Mouse (Mus musculus) hindbrain, embryonic 14.5 days (tissue): ENCODE measurements around the gene Eif2b3. TPM values are rescaled to one million over a fixed set of nuclear protein-coding genes. Genes with fewer than 3 reads are reported as not detected.

Source experiments
- ATAC-seq: fragments of 200-750 bp; cut with Nextera tagmentation; 2 replicates; pipeline ENCODE4 v1.8.0; 2017; ENCODE audit warnings: moderate number of reproducible peaks, mild to moderate bottlenecking, moderate TSS enrichment, moderate library complexity; ENCODE audit not compliant: low FRiP score
- DNase-seq: peaks from one replicate; pipeline ENCODE4 v3.0.0-alpha.2; 2015; ENCODE audit warnings: low spot score
- H3K27ac ChIP-seq: fragments of 300-500 bp; sonication (generic); 2 replicates; pipeline ENCODE4 v1.5.1; 2014; ENCODE audit warnings: mild to moderate bottlenecking, moderate library complexity
- H3K27me3 ChIP-seq: fragments of 300-500 bp; sonication (generic); 2 replicates; pipeline ENCODE4 v1.6.1; 2014; ENCODE audit warnings: mild to moderate bottlenecking, low read length, mixed read lengths; ENCODE audit not compliant: control insufficient read depth, insufficient read depth
- H3K36me3 ChIP-seq: fragments of 300-500 bp; sonication (generic); replicated peaks from 2 replicates; pipeline ENCODE4 v1.6.1; 2014; ENCODE audit not compliant: control insufficient read depth, insufficient read depth
- H3K4me1 ChIP-seq: fragments of 300-500 bp; sonication (generic); replicated peaks from 2 replicates; pipeline ENCODE4 v1.6.1; 2014; ENCODE audit warnings: antibody characterized with exemption, low read length, mixed read lengths; ENCODE audit not compliant: control insufficient read depth, insufficient read depth
- H3K4me2 ChIP-seq: fragments of 300-500 bp; sonication (generic); replicated peaks from 2 replicates; pipeline ENCODE4 v1.6.1; 2014; ENCODE audit warnings: mild to moderate bottlenecking, moderate library complexity
- H3K4me3 ChIP-seq: fragments of 300-500 bp; sonication (generic); replicated peaks from 2 replicates; pipeline ENCODE4 v1.5.1; 2014; ENCODE audit warnings: mild to moderate bottlenecking, low read length
- H3K9ac ChIP-seq: fragments of 300-500 bp; sonication (generic); 2 replicates; pipeline ENCODE4 v1.6.1; 2014
- H3K9me3 ChIP-seq: fragments of 300-500 bp; sonication (generic); 2 replicates; pipeline ENCODE4 v1.6.1; 2016; ENCODE audit warnings: low read length; ENCODE audit not compliant: control insufficient read depth
- WGBS: fragments of 180-500 bp; shearing (Covaris S2); extraction: QIAGEN DNeasy Blood & Tissue Kit; methylation state at CpG from one replicate; pipeline ENCODE4 v1.1.7; 2014; 5-methylcytosine and 5-hydroxymethylcytosine counted together
- polyA plus RNA-seq: library from polyadenylated mRNA; unstranded; fragments of >200 nt; fragmentation: Nextera tagmentation; extraction: Ambion mirVana; gene quantifications from 2 replicates; pipeline ENCODE4 v1.2.1, GENCODE M21; 2014

Gene Eif2b3
- polyA plus RNA-seq, 1 experiment from 2014 or later = 48.6 TPM

DNA sequence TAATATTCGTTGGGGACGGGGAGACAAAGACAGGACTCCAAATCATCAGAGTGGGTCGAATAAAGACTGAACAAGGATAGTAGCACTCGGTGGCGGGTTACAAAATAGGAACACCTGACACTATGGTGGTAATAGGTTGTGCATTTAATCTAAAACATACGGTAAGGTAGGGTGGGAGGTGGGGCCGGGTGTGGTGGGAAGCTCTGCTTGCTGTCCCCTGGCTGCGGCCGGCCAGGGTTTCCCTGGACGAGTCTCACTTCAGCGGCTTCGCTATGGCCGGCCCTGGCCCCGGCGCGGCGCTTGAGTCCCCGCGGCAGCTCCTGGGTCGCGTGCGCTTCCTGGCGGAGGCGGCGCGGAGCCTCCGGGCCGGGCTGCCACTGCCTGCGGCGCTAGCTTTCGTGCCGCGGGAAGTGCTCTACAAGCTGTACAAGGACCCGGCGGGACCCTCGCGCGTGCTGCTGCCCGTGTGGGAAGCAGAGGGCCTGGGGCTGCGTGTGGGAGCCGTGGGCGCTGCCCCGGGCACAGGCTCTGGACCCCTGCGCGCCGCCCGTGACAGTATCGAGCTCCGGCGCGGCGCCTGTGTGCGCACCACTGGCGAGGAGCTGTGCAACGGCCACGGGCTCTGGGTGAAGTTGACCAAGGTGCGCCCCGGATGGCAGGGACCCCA is 23.9 kb upstream of the Eif2b3 start, which contains the start of gene Hectd3:
TSS of gene Hectd3 (plus strand) at position 187 of the 667 bp plus-strand sequence.
- no peaks in the 10 kb centered on the region for H3K27me3 ChIP-seq
- peak within 1 kb of the TSS; percentile 96 for H3K4me3 ChIP-seq
- WGBS = under 1% methylated on average over 54 of the region's 58 CpGs
- H3K9ac ChIP-seq = peak within 1 kb of the TSS; percentile 87
- peak within 1 kb of the TSS; percentile 91 for H3K4me2 ChIP-seq
- peak within 1 kb of the TSS; percentile 88 for H3K27ac ChIP-seq
- peaks cover 28% of the 10 kb centered on the region for H3K36me3 ChIP-seq
- H3K4me1 ChIP-seq = peaks cover 17% of the 10 kb centered on the region
- no peaks in the 10 kb centered on the region for H3K9me3 ChIP-seq
- DNase-seq (peak; percentile 77), ATAC-seq (peak; percentile 63)

DNA sequence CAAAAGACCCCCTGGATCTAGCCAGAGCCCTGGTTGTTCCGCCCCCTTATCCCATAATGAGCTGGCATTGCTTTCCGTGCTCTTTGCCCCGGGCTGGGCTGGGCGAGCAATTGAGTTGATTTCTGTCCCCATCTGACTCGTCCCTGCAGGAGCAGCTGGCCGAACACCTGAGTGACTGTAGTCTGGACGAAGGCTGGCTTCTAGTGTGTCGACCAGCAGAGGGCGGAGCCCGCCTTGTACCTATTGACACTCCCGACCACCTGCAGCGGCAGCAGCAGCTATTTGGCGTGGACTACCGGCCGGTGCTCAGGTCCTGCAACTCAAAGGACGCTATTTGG is 23.4 kb upstream of the Eif2b3 start:
- Histone ChIP-seq H3K9ac (peak overlapping the region; percentile 87), H3K4me2 (peak overlapping the region; percentile 91), H3K36me3 (peaks cover 28% of the 10 kb centered on the region), H3K9me3 (no peaks in the 10 kb centered on the region), H3K27me3 (no peaks in the 10 kb centered on the region), H3K4me1 (peaks cover 17% of the 10 kb centered on the region), H3K27ac (peak overlapping the region; percentile 88), H3K4me3 (peak overlapping the region; percentile 96)
- peak; percentile 46 for DNase-seq
- under 1% methylated on average over 16 of the region's 16 CpGs for WGBS
- ATAC-seq = 0 out of 2 replicates have a peak, but pooled peaks have one; percentile 18

DNA sequence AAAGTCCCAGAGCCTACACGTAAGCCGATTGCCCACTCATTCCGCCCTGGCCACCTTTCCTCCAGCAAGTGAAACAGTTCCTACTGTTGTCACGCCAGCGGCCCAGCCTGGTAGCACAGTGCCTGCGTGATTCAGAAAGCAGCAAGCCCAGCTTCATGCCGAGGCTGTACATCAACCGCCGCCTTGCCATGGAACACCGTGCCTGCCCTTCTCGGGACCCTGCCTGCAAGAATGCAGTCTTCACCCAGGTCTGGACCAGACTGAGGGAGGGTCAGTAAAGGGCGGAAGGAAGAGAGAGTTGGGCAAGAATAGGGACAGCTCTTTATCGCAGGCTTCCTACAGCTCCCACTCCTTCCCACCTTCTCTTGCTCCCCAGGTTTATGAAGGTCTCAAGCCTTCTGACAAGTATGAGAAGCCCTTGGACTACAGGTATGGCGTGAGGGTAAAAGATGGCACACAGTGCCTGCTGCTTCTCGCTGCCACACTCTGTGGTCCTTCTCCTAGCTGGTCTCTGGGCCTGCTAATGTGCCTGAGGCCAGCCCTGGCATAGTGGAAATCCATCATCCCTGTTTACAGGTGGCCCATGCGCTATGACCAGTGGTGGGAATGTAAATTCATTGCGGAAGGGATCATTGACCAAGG is 19.6 kb upstream of the Eif2b3 start:
- H3K9ac ChIP-seq = no peak overlapping the region
- no peak overlapping the region for H3K4me2 ChIP-seq
- 91% methylated on average over 17 of the region's 17 CpGs for WGBS
- DNase-seq = no peak
- H3K4me1 ChIP-seq = peaks cover 8% of the 10 kb centered on the region
- ATAC-seq = no peak
- no peak overlapping the region for H3K27ac ChIP-seq
- H3K27me3 ChIP-seq = no peaks in the 10 kb centered on the region
- H3K36me3 ChIP-seq = peaks cover 62% of the 10 kb centered on the region
- no peaks in the 10 kb centered on the region for H3K9me3 ChIP-seq
- no peak overlapping the region for H3K4me3 ChIP-seq

DNA sequence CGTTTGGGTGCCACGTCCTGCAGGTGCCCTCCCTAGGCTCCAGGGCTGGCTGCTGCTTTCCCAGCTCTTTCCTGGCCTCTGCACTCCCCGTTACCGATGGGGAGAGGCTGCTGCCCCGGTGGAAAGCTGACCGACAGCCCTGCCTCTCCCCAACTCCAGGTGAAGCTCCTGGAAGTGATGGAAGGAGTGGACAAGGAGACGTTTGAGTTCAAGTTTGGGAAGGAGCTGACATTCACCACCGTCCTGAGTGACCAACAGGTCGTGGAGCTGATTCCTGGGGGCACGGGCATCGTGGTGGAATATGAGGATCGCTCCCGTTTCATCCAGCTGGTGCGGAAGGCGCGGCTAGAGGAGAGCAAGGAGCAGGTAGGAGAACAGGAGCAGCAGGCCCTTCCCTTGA is 17.2 kb upstream of the Eif2b3 start:
- H3K36me3 ChIP-seq = peaks cover 62% of the 10 kb centered on the region
- no peak for DNase-seq
- WGBS = 93% methylated on average over 16 of the region's 16 CpGs

DNA sequence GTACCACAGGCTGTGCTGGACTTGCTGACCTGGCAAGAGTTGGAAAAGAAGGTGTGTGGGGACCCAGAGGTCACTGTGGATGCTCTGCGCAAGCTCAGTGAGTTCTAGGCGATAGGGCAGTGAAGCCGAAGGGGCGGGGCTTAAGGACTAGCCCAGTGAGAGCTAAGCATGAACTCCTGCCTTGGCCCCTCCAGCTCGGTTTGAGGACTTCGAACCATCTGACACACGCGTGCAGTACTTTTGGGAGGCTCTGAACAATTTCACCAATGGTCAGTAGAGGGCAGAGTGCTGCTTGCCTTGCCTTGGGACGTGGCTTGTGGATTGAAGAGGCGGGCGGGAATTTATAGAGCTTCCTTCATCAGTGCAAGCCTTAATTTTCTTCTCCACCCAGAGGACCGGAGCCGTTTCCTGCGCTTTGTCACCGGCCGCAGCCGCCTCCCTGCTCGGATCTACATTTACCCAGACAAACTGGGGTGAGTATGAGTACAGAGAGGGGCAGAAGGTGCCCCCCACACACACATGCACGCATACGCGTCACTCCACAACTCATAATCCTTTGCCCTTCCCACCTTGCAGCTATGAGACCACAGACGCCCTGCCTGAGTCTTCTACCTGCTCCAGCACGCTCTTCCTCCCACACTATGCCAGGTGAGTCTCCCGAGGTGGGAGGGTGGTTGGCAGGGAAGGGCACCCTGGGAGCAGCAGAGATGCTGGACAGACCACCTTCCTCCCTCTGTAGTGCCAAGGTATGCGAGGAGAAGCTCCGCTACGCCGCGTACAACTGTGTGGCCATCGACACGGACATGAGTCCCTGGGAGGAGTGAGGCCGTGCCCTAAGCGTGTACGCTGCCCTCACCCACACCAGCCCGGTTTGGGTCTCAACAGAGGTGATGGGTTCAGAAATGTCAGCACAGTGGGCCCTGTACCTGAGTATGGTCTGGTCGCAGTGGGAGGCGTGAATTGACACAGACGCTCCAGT is 16.4 kb upstream of the Eif2b3 start:
- DNase-seq (peak; percentile 76), ATAC-seq (peak; percentile 62; the same call in 1 of the 2 replicates)
- Histone ChIP-seq H3K4me3 (no peak overlapping the region), H3K36me3 (peaks cover 61% of the 10 kb centered on the region), H3K4me1 (no peaks in the 10 kb centered on the region), H3K27me3 (no peaks in the 10 kb centered on the region), H3K9me3 (no peaks in the 10 kb centered on the region), H3K9ac (no peak overlapping the region), H3K4me2 (no peak overlapping the region), H3K27ac (no peak overlapping the region)
- 56% methylated on average over 38 of the region's 38 CpGs for WGBS

More for the DNA sequence above, 17.2 kb upstream of the Eif2b3 start:
- ATAC-seq = no peak
- no peak overlapping the region for H3K9ac ChIP-seq
- H3K9me3 ChIP-seq = no peaks in the 10 kb centered on the region
- no peak overlapping the region for H3K27ac ChIP-seq
- H3K27me3 ChIP-seq = no peaks in the 10 kb centered on the region
- H3K4me2 ChIP-seq = no peak overlapping the region
- no peaks in the 10 kb centered on the region for H3K4me1 ChIP-seq
- no peak overlapping the region for H3K4me3 ChIP-seq

DNA sequence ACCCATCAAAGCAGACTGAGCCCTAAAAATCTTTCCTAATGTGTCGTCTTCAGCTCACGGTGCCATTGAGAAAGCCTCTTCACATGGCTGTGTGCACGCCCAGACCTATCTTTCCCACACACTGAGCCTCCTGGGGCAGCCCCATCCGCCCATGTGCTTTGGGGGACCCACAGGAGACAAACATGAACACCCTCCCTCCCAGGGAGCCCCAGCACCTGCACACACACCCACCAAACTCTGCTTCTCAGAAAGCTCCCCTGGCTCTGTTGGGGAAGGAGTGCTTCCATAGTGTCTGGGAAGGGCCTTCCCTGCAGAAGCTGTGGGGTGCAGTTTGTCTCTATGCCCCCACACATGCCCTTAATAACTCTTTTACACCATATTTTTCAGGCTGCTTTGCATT is 14.6 kb upstream of the Eif2b3 start:
- no peak overlapping the region for H3K4me3 ChIP-seq
- H3K9me3 ChIP-seq = no peaks in the 10 kb centered on the region
- no peaks in the 10 kb centered on the region for H3K27me3 ChIP-seq
- DNase-seq = no peak
- no peak for ATAC-seq
- H3K36me3 ChIP-seq = peaks cover 46% of the 10 kb centered on the region
- no peaks in the 10 kb centered on the region for H3K4me1 ChIP-seq
- H3K9ac ChIP-seq = no peak overlapping the region
- H3K4me2 ChIP-seq = no peak overlapping the region
- no peak overlapping the region for H3K27ac ChIP-seq
- 84% methylated on average over 4 of the region's 4 CpGs for WGBS

DNA sequence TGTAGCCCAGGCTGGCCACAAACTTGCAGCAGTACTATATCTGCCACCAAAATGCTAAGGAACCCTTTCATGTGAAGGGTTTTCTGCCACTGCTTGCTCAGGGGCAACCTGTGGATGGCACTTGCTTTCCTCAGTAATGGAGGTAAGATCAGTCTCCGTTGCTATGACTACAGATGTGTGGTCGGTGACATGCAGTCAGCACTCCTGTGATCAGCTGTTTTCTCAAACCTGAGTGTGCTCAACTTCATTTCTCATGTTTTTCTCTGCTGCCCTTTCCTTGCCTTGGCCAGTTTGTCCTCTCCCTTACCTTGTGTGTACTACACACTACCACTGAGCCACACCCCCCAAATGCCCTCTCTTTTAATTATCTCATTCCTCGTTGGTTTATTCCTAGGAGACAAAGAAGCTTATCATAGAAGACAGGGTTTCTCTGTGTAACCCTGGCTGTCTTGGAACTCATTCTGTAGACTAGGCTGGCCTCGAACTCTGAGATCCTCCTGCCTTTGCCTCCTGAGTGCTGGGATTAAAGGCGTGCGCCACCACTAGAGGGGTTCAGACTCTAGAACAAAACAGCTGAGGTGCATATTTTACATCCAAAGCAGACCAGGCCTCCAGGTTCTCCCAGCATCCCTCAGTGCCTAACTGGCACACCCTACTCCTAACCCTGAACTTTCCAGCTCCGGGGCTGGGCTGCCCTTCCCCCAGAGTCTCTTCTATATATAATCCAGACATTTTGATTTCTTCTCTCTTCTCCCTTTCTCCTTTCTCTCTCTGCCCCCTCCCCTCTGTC is 13.4 kb upstream of the Eif2b3 start:
- no peaks in the 10 kb centered on the region for H3K9me3 ChIP-seq
- H3K4me2 ChIP-seq = no peak overlapping the region
- H3K9ac ChIP-seq = no peak overlapping the region
- H3K27me3 ChIP-seq = no peaks in the 10 kb centered on the region
- H3K27ac ChIP-seq = no peak overlapping the region
- 80% methylated on average over 7 of the region's 7 CpGs for WGBS
- no peaks in the 10 kb centered on the region for H3K4me1 ChIP-seq
- no peak overlapping the region for H3K4me3 ChIP-seq
- no peak for ATAC-seq
- no peak for DNase-seq
- peaks cover 34% of the 10 kb centered on the region for H3K36me3 ChIP-seq

DNA sequence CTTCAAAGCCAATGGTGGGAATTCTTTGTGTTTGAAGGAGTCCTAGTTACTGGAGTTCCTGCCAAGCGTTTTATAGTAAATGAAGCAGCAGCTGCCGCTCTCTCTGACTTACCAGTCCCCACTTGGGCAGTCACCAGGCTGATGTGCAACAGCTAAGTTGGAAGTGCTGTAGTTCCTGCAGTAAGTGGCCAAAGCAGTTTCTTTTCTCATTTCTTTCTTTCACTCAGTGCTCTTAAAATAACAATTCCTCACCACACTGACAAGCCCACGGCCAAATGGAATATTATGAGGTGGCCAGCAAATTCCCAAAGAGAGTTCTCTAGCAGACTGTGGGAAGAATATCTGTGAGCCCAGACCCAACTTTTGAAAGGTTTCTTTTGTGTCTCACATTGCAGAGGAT is 12.1 kb upstream of the Eif2b3 start:
- Histone ChIP-seq H3K4me3 (no peak overlapping the region), H3K36me3 (peaks cover 21% of the 10 kb centered on the region), H3K9me3 (no peaks in the 10 kb centered on the region), H3K9ac (no peak overlapping the region), H3K4me1 (no peaks in the 10 kb centered on the region), H3K27ac (no peak overlapping the region), H3K4me2 (no peak overlapping the region), H3K27me3 (no peaks in the 10 kb centered on the region)
- ATAC-seq (no peak), DNase-seq (no peak)
- WGBS = 83% methylated on average over 3 of the region's 3 CpGs
